Mouse (Mus musculus): ENCODE measurements at regions not wholly inside any gene's neighbourhood (a gene's known extent, or its start where the extent isn't known, plus 50 kb on each side); places are given as distances from the start of the nearest gene placed in this dataset.

GRCm38 (mm10) chr7:35988449-35989109 is 185.8 kb upstream of the Zfp507 start:
- DNase-seq (ENCODE audit: low spot score in 2 of 2), result no peak

- no peak for DNase-seq (ENCODE audit: low spot score in 2 of 2)
These were observed 175.2 kb upstream of the Zfp507 start for GRCm38 (mm10) chr7:35977986-35978385.

- DNase-seq (ENCODE audit: low spot score in 2 of 2), result no peak
These were observed 155.9 kb upstream of the Zfp507 start for GRCm38 (mm10) chr7:35958731-35959130.

- no peak for DNase-seq (ENCODE audit: low spot score in 2 of 2)
These were observed 155.2 kb upstream of the Zfp507 start for GRCm38 (mm10) chr7:35958052-35958451.

GRCm38 (mm10) chr7:35948794-35949193 is 146.0 kb upstream of the Zfp507 start:
- no peak for DNase-seq (ENCODE audit: low spot score in 2 of 2)

GRCm38 (mm10) chr7:35948389-35948788 is 145.6 kb upstream of the Zfp507 start:
- DNase-seq (ENCODE audit: low spot score in 2 of 2), result no peak

- DNase-seq (ENCODE audit: low spot score in 2 of 2), result no peak
These were observed 138.3 kb upstream of the Zfp507 start for GRCm38 (mm10) chr7:35941086-35941485.

- DNase-seq (ENCODE audit: low spot score in 2 of 2), result no peak
These were observed 135.5 kb upstream of the Zfp507 start for GRCm38 (mm10) chr7:35938123-35938869.

GRCm38 (mm10) chr7:35926749-35927148 is 123.9 kb upstream of the Zfp507 start:
- DNase-seq (ENCODE audit: low spot score in 2 of 2), result no peak

GRCm38 (mm10) chr7:35922582-35922981 is 119.8 kb upstream of the Zfp507 start:
- DNase-seq (ENCODE audit: low spot score in 2 of 2), result no peak

- no peak for DNase-seq (ENCODE audit: low spot score in 2 of 2)
These were observed 118.1 kb upstream of the Zfp507 start for GRCm38 (mm10) chr7:35920884-35921283.

GRCm38 (mm10) chr7:35920194-35920609 is 117.4 kb upstream of the Zfp507 start:
- DNase-seq (ENCODE audit: low spot score in 2 of 2), result no peak

- DNase-seq (ENCODE audit: low spot score in 2 of 2), result no peak
These were observed 107.4 kb upstream of the Zfp507 start for GRCm38 (mm10) chr7:35910109-35910706.

- DNase-seq (ENCODE audit: low spot score in 2 of 2), result peak; percentile 32 to 53
These were observed 99.2 kb upstream of the Zfp507 start for GRCm38 (mm10) chr7:35901942-35902381.

- no peak for DNase-seq (ENCODE audit: low spot score in 2 of 2)
These were observed 96.1 kb upstream of the Zfp507 start for GRCm38 (mm10) chr7:35898701-35899445.

GRCm38 (mm10) chr7:35893292-35893691 is 90.5 kb upstream of the Zfp507 start:
- no peak for DNase-seq (ENCODE audit: low spot score in 2 of 2)

GRCm38 (mm10) chr7:35886051-35886450 is 83.2 kb upstream of the Zfp507 start:
- DNase-seq (ENCODE audit: low spot score in 2 of 2), result no peak

- peak; percentile 28 to 41 for DNase-seq (ENCODE audit: low spot score in 2 of 2)
These were observed 77.0 kb upstream of the Zfp507 start for GRCm38 (mm10) chr7:35879755-35880304.

GRCm38 (mm10) chr7:35878164-35878563 is 75.4 kb upstream of the Zfp507 start:
- no peak for DNase-seq (ENCODE audit: low spot score in 2 of 2)

GRCm38 (mm10) chr7:35861049-35861448 is 58.2 kb upstream of the Zfp507 start:
- DNase-seq (ENCODE audit: low spot score in 2 of 2), result no peak

- DNase-seq (ENCODE audit: low spot score in 2 of 2), result no peak
These were observed 56.8 kb upstream of the Zfp507 start for GRCm38 (mm10) chr7:35859601-35860000.
